Mouse (Mus musculus) cortical plate, adult 2 months (tissue): ENCODE data around the gene Nfia.

Experiments used
- CTCF ChIP-seq: fragments of 200-500 bp; IDR thresholded peaks from 2 replicates; pipeline ENCODE4 v1.5.1; 2011; ENCODE audit warnings: mild to moderate bottlenecking, control low read depth, low read length; ENCODE audit not compliant: insufficient read depth; ENCODE audit errors: extremely low read depth
- POLR2A ChIP-seq: fragments of 200-500 bp; IDR thresholded peaks from 2 replicates; pipeline ENCODE4 v1.6.1; 2011; ENCODE audit warnings: mild to moderate bottlenecking, low read length, control low read depth; ENCODE audit not compliant: insufficient read depth; ENCODE audit errors: extremely low read depth

DNA sequence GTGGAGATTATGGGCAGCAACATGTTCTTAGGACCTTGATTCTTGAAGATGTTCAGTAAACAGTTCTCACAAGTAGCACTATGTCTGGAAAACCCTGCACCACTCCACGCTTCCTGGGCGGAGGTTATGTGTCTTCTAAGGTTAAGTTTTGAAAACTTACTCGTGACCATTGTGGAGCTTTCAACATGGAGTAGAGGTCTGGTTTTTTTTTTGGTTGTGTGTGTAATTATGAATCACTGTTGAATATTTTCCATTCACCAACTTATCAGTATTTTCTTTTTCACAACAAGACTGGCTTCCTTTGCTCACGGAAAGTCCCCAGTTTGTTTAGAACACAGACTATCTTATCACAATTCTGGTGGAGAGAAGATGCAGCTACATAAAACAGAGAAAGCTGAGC lies 82.2 kb downstream of the Nfia start:
- TF ChIP-seq CTCF = no peak
- TF ChIP-seq POLR2A = no peak
